Mouse (Mus musculus) stomach, embryonic 15.5 days (tissue): Measurements from ENCODE around the gene Comt. TPM values are rescaled to one million over a fixed set of nuclear protein-coding genes. Genes with fewer than 3 reads are reported as not detected.

Experiments used
- ATAC-seq: fragments of 200-750 bp; cut with Nextera tagmentation; 2 replicates; pipeline ENCODE4 v1.8.0; 2017; ENCODE audit warnings: low read depth, moderate number of reproducible peaks, moderate TSS enrichment; ENCODE audit not compliant: insufficient read depth, low FRiP score
- H3K27ac ChIP-seq: fragments of 300-500 bp; sonication (generic); 2 replicates; pipeline ENCODE4 v1.5.1; 2015; ENCODE audit warnings: mild to moderate bottlenecking, inconsistent platforms
- H3K27me3 ChIP-seq: fragments of 300-500 bp; sonication (generic); replicated peaks from 2 replicates; pipeline ENCODE4 v1.6.1; 2015; ENCODE audit warnings: inconsistent platforms
- H3K36me3 ChIP-seq: fragments of 300-500 bp; sonication (generic); 2 replicates; pipeline ENCODE4 v1.6.1; 2015; ENCODE audit warnings: inconsistent platforms
- H3K4me1 ChIP-seq: fragments of 300-500 bp; sonication (generic); 2 replicates; pipeline ENCODE4 v1.6.1; 2015; ENCODE audit warnings: inconsistent platforms
- H3K4me2 ChIP-seq: fragments of 300-500 bp; sonication (generic); 2 replicates; pipeline ENCODE4 v1.6.1; 2015; ENCODE audit warnings: mild to moderate bottlenecking, inconsistent platforms
- H3K4me3 ChIP-seq: fragments of 300-500 bp; sonication (generic); replicated peaks from 2 replicates; pipeline ENCODE4 v1.5.1; 2015; ENCODE audit warnings: inconsistent platforms
- H3K9ac ChIP-seq: fragments of 300-500 bp; sonication (generic); 2 replicates; pipeline ENCODE4 v1.6.1; 2015; ENCODE audit warnings: inconsistent platforms
- H3K9me3 ChIP-seq: fragments of 300-500 bp; sonication (generic); 2 replicates; pipeline ENCODE4 v1.6.1; 2016; ENCODE audit warnings: inconsistent platforms
- WGBS: fragments of 180-500 bp; shearing (Covaris S2); methylation state at CpG from one replicate; pipeline ENCODE4 v1.1.7; 2015; 5-methylcytosine and 5-hydroxymethylcytosine counted together
- polyA plus RNA-seq: library from polyadenylated mRNA; unstranded; fragments of >200 nt; fragmentation: Nextera tagmentation; extraction: Ambion mirVana; gene quantifications from 2 replicates; pipeline ENCODE4 v1.2.1, GENCODE M21; 2015

The Comt gene
- polyA plus RNA-seq, 1 experiment from 2014 or later = 101 TPM

- no peak overlapping the region for H3K4me3 ChIP-seq
- peak overlapping the region; percentile 46 for H3K27ac ChIP-seq
- no peak for ATAC-seq
- H3K27me3 ChIP-seq = no peaks in the 10 kb centered on the region
- WGBS = 30% methylated on average over 11 of the region's 11 CpGs
- no peak overlapping the region for H3K9ac ChIP-seq
- 0 out of 2 replicates have a peak, but pooled peaks cover 4% of the 10 kb centered on the region for H3K36me3 ChIP-seq
- peaks cover 29% of the 10 kb centered on the region for H3K4me1 ChIP-seq
- H3K4me2 ChIP-seq = peak overlapping the region; percentile 17
- H3K9me3 ChIP-seq = no peaks in the 10 kb centered on the region
Measured at GRCm38 (mm10) chr16:18394777-18395619, 31.7 kb downstream of the Comt start.

GRCm38 (mm10) chr16:18394056-18394455 lies 32.6 kb downstream of the Comt start:
- no peak overlapping the region for H3K27ac ChIP-seq
- peaks cover 32% of the 10 kb centered on the region for H3K4me1 ChIP-seq
- H3K4me2 ChIP-seq = peak overlapping the region; percentile 98
- 76% methylated on average over 3 of the region's 3 CpGs for WGBS
- H3K9me3 ChIP-seq = no peaks in the 10 kb centered on the region
- H3K36me3 ChIP-seq = 0 out of 2 replicates have a peak, but pooled peaks cover 4% of the 10 kb centered on the region
- ATAC-seq = no peak
- peak overlapping the region; percentile 76; the same call in 1 of the 2 replicates for H3K4me3 ChIP-seq
- no peak overlapping the region for H3K9ac ChIP-seq
- H3K27me3 ChIP-seq = no peaks in the 10 kb centered on the region

DNA sequence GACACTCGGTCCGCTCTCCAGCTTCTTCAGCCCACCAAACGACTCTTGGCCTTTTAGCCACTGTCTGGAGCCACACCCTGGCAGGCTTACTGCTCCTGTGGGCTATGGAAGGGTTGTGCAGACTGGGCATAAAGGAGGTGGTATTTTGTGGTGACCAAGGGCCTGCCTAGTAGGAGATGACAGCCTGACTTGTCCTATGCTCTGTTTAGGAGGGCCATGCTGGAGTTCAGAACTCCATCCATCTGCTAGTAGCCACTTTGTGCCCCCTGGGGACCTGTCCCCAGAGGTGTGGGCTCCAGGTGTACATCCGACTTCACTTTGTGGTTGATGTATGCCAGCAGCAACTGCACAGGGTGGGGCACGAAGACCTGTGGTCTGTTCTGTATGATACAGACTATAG lies 33.1 kb downstream of the Comt start:
- H3K9ac ChIP-seq = no peak overlapping the region
- peak overlapping the region; percentile 76 for H3K4me3 ChIP-seq
- H3K9me3 ChIP-seq = no peaks in the 10 kb centered on the region
- no peak overlapping the region for H3K27ac ChIP-seq
- no peaks in the 10 kb centered on the region for H3K27me3 ChIP-seq
- 54% methylated on average over 5 of the region's 5 CpGs for WGBS
- H3K4me1 ChIP-seq = peaks cover 37% of the 10 kb centered on the region
- no peak for ATAC-seq
- 0 out of 2 replicates have a peak, but pooled peaks cover 4% of the 10 kb centered on the region for H3K36me3 ChIP-seq
- peak overlapping the region; percentile 98 for H3K4me2 ChIP-seq

DNA sequence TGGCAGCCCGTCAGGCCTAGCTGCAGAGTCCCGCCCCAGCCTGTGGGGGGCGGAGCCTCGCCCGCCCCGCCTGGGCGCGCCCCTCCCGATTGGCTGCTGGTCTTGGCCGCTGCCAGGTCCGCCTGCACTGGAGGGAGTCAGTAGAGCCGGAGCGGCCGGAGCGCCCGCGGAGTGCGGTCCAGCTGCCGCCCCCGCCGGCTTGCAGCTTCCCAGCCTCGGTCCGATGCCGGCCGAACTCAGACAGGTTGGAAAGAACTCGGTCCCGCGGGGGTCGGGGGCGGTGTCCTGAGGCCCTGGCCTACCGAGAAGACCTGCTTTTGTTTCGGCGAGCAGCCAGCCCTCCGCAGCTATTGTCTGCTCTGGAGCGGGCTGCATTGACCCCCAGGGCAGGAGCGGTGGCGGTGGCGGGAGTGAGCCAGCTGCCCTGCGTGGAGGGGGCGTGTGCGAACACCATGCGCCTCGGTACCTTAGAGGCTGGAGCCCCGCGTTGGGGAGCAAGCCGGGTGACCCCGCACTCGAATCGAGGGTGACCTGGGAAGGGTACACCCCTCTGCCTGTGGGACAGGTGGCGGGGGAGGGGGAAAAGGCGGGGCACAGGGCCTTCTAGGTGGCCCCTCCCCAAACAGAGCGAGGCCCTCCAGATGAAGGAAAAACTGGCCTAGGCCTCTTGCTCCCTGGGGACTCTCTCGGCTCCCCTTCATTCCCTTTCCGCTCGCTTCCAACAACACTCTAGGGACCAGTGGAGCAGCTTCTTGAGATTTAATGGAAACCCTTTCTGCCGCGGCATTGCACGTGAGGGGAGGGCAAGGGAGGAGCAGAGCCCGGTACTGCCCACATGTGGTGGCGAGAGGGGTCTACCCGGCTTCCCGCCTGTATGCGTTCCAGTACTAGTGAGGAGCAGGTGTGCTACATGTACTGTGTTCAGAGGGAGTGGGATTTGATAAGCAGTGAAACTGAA lies 33.9 kb downstream of the Comt start:
- Histone ChIP-seq H3K27me3 (no peaks in the 10 kb centered on the region), H3K36me3 (no peaks in the 10 kb centered on the region), H3K4me2 (peak overlapping the region; percentile 98), H3K4me1 (peaks cover 45% of the 10 kb centered on the region), H3K9me3 (no peaks in the 10 kb centered on the region), H3K27ac (peak overlapping the region; percentile 75), H3K4me3 (peak overlapping the region; percentile 76), H3K9ac (peak overlapping the region; percentile 42)
- ATAC-seq = peak; percentile 87
- under 1% methylated on average over 62 of the region's 63 CpGs for WGBS

GRCm38 (mm10) chr16:18391728-18392127 lies 34.9 kb downstream of the Comt start:
- no peak for ATAC-seq
- H3K4me1 ChIP-seq = peaks cover 49% of the 10 kb centered on the region

DNA sequence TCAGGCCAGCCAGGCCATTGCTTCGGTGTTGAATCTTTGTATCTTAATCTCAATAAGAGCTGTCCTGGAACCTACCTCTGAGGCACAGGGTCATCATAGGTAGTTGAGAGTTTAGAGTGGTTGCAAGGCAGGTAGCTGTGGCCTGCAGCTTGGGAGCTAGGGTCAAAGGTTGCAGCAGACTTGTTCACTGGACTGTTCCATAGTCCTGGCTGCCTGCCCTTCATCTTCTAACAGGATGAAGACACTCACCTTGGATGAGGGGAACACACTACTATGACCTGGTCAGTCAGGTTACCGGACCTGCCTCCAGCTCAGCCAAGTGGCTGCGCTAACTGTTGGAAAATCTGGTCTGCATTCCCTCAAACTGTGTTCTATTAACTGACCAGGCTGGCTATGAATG lies 35.5 kb downstream of the Comt start:
- 96% methylated on average over 3 of the region's 3 CpGs for whole genome bisulfite sequencing
- H3K4me1 ChIP-seq = peaks cover 44% of the 10 kb centered on the region

More at GRCm38 (mm10) chr16:18391728-18392127, 34.9 kb downstream of the Comt start:
- Histone ChIP-seq H3K4me2 (no peak overlapping the region), H3K9me3 (no peaks in the 10 kb centered on the region), H3K9ac (no peak overlapping the region), H3K27me3 (no peaks in the 10 kb centered on the region), H3K36me3 (no peaks in the 10 kb centered on the region), H3K4me3 (no peak overlapping the region), H3K27ac (no peak overlapping the region)
- WGBS = 68% methylated on average over 3 of the region's 3 CpGs

DNA sequence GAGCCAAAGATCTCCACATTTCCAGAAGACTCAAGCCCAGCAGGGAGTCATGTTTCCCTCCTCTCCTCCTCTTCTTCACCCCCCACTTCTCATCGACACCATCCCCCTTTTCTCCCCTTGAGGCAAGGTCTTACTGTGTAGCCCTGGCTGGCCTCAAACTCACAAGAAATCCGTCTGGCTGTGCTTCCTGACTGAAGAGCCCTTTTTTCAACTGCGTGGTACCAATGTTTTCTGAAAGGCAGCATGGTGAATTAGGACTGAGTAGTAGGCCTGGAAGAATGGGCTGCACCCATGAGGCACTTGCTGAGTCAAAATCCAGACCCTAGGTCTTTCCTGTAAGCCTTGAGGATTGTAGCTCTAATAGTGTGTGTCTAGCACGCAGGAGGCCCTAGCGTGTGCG lies 36.3 kb downstream of the Comt start:
- Histone ChIP-seq H3K27ac (no peak overlapping the region), H3K27me3 (no peaks in the 10 kb centered on the region), H3K36me3 (no peaks in the 10 kb centered on the region), H3K9ac (no peak overlapping the region), H3K9me3 (no peaks in the 10 kb centered on the region), H3K4me3 (no peak overlapping the region), H3K4me1 (peaks cover 38% of the 10 kb centered on the region), H3K4me2 (no peak overlapping the region)
- ATAC-seq = no peak
- 70% methylated on average over 6 of the region's 6 CpGs for WGBS

More for the DNA sequence above, 35.5 kb downstream of the Comt start:
- no peak for ATAC-seq
- H3K36me3 ChIP-seq = no peaks in the 10 kb centered on the region
- H3K27ac ChIP-seq = no peak overlapping the region
- no peak overlapping the region for H3K4me2 ChIP-seq
- no peak overlapping the region for H3K9ac ChIP-seq
- no peak overlapping the region for H3K4me3 ChIP-seq
- no peaks in the 10 kb centered on the region for H3K9me3 ChIP-seq
- no peaks in the 10 kb centered on the region for H3K27me3 ChIP-seq

GRCm38 (mm10) chr16:18388583-18389435 lies 37.8 kb downstream of the Comt start:
- Histone ChIP-seq H3K36me3 (no peaks in the 10 kb centered on the region), H3K27ac (peak overlapping the region; percentile 59), H3K4me1 (peaks cover 31% of the 10 kb centered on the region), H3K9ac (no peak overlapping the region), H3K4me3 (no peak overlapping the region), H3K27me3 (no peaks in the 10 kb centered on the region), H3K4me2 (no peak overlapping the region), H3K9me3 (no peaks in the 10 kb centered on the region)
- ATAC-seq = no peak
- WGBS = 78% methylated on average over 14 of the region's 14 CpGs

GRCm38 (mm10) chr16:18387704-18388582 lies 38.7 kb downstream of the Comt start:
- Histone ChIP-seq H3K4me1 (peaks cover 24% of the 10 kb centered on the region; the same call in 1 of the 2 replicates), H3K27ac (peak overlapping the region; percentile 59), H3K27me3 (no peaks in the 10 kb centered on the region), H3K9ac (no peak overlapping the region), H3K9me3 (no peaks in the 10 kb centered on the region), H3K4me2 (no peak overlapping the region), H3K4me3 (no peak overlapping the region), H3K36me3 (no peaks in the 10 kb centered on the region)
- peak; percentile 33 for ATAC-seq
- WGBS = 36% methylated on average over 6 of the region's 7 CpGs

GRCm38 (mm10) chr16:18386972-18387371 lies 39.7 kb downstream of the Comt start:
- no peaks in the 10 kb centered on the region for H3K36me3 ChIP-seq
- H3K9ac ChIP-seq = no peak overlapping the region
- 64% methylated on average over 3 of the region's 3 CpGs for WGBS
- no peak overlapping the region for H3K4me2 ChIP-seq
- H3K4me1 ChIP-seq = peaks cover 28% of the 10 kb centered on the region; the same call in 1 of the 2 replicates
- no peak for ATAC-seq
- H3K27me3 ChIP-seq = no peaks in the 10 kb centered on the region
- H3K27ac ChIP-seq = no peak overlapping the region
- H3K4me3 ChIP-seq = no peak overlapping the region
- no peaks in the 10 kb centered on the region for H3K9me3 ChIP-seq
